Mouse (Mus musculus) lung, adult 2 months (tissue): ENCODE results near the gene Cst13.

ENCODE experiments used
- CTCF ChIP-seq: fragments of 200-500 bp; IDR thresholded peaks from 2 replicates; pipeline ENCODE4 v1.5.1; 2011; ENCODE audit warnings: mild to moderate bottlenecking, low read length, control low read depth; ENCODE audit not compliant: insufficient read depth
- POLR2A ChIP-seq: fragments of 200-500 bp; IDR thresholded peaks from 2 replicates; pipeline ENCODE4 v1.6.1; 2011; ENCODE audit warnings: low read depth, mild to moderate bottlenecking, control low read depth, low read length, borderline replicate concordance; ENCODE audit errors: extremely low read depth

DNA sequence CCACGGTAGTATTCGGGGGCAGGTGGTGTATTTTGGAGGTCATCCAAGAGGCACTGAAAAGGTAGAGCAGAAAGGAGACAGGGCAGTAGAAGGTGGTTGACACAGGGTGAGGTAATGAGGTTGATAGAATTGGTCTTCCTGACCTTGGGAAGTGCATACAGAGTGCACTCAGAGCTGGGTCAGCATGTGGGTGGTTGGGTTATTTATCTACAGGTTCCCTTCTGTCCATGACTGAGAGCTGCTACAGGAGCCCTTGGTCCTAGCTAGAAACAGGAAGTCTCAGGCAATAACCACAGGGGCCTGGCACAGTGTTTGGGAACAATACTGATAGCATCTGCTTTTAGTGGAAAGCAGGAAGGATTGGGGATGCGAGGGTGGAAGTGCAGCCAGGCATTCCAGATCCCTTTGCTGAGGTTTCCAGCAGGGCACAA lies 18.4 kb upstream of the Cst13 start:
- TF ChIP-seq CTCF, result no peak
- TF ChIP-seq POLR2A, result no peak
